Mouse (Mus musculus): ENCODE measurements at regions not wholly inside any gene's neighbourhood (a gene's known extent, or its start where the extent isn't known, plus 50 kb on each side); places are given as distances from the start of the nearest gene placed in this dataset.

DNA sequence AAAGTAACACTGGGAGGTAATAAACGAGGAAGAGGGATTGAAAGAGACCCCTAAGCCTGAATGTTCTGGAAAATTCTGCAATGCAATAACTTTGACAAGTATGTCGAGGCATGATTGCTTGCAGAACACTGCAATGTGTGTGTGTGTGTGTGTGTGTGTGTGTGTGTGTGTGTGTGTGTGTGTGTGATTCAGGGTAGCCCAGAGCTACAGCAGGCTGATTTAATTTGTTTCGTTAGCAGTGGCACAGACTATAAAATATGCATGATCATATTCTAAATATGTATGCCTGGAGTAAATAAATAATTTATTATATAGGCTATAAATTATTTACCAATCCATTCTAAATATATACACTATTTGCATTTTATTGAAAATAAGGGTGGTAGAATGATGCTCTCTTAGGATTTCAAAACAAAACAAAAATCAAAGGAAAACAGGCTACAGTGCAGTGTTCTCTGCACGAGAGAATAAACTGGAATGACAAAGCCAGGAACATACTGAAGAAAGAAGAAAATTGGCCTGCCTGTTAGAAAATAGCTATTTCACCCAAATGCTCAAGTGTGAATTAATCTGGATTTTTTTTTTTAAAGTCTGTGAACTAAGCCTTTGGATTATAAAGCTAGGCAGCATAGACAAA, 334.2 kb upstream of the 4930583I09Rik start:
- WGBS (ENCODE audit: insufficient replicate concordance) = 65% methylated on average over 4 of the region's 4 CpGs
- Histone ChIP-seq H3K36me3 (ENCODE audit: control insufficient read depth, insufficient read depth, low read length) (no peaks in the 10 kb centered on the region), H3K27ac (ENCODE audit: low read depth, low read length) (no peak overlapping the region), H3K27me3 (ENCODE audit: control insufficient read depth, insufficient read depth, low read length) (no peaks in the 10 kb centered on the region), H3K4me3 (ENCODE audit: low read depth, low read length) (no peak overlapping the region), H3K9me3 (replicated peaks; ENCODE audit: control insufficient read depth, low read length) (no peaks in the 10 kb centered on the region), H3K9ac (ENCODE audit: low read depth, low read length) (no peak overlapping the region), H3K4me2 (no peak overlapping the region), H3K4me1 (ENCODE audit: control insufficient read depth, insufficient read depth, low read length) (no peaks in the 10 kb centered on the region)
- ATAC-seq (replicated peaks; ENCODE audit: insufficient number of reproducible peaks, low FRiP score, low TSS enrichment) = no peak

DNA sequence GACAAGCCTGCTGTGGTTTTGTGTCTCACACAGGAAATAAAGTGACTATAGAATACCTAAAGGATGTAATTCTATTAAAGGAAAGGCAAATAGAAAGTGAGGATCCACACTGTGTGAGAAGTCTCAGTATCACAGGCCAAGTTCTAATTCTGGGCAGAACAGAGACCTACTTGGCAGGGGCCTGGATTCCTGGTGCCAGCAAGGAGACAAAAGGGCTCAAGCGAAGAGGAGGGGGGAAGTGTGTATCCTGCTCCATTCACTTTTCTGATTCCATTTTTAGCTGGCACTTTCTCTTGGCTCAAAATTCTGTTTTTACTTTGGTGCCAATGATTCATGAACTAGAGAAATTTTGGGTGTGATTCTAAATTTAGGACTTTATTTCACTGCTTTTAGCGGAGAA, 310.5 kb upstream of the 4930583I09Rik start:
- no peaks in the 10 kb centered on the region for H3K27me3 ChIP-seq (ENCODE audit: control insufficient read depth, insufficient read depth, low read length)
- ATAC-seq (replicated peaks; ENCODE audit: insufficient number of reproducible peaks, low FRiP score, low TSS enrichment) = no peak
- no peaks in the 10 kb centered on the region for H3K4me1 ChIP-seq (ENCODE audit: control insufficient read depth, insufficient read depth, low read length)
- no peak overlapping the region for H3K4me3 ChIP-seq (ENCODE audit: low read depth, low read length)
- H3K4me2 ChIP-seq = no peak overlapping the region
- 80% methylated on average over 2 of the region's 2 CpGs for WGBS (ENCODE audit: insufficient replicate concordance)
- H3K27ac ChIP-seq (ENCODE audit: low read depth, low read length) = no peak overlapping the region
- H3K9ac ChIP-seq (ENCODE audit: low read depth, low read length) = no peak overlapping the region
- H3K9me3 ChIP-seq (replicated peaks; ENCODE audit: control insufficient read depth, low read length) = no peaks in the 10 kb centered on the region
- no peaks in the 10 kb centered on the region for H3K36me3 ChIP-seq (ENCODE audit: control insufficient read depth, insufficient read depth, low read length)

DNA sequence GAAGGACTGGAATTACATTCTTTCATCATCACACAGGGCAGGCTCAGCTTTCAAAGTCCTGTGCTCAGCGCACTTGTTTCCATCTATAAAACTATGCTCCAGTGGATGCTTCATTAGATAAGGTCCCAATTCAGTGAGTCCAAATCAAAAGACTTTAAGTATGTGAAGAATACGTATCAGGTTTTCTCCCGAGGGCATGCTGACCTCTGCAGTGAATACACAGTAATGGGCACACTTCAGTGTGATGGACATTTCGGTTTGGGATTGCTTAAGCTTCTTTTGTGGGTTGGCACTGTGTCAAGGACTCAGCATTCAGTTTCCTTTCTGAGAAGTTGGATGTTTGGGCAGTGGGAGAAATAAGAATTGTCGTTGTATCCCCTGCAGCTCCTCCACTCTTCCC, 278.8 kb upstream of the 4930583I09Rik start:
- WGBS (ENCODE audit: insufficient replicate concordance) = 73% methylated on average over 5 of the region's 5 CpGs
- no peak for ATAC-seq (replicated peaks; ENCODE audit: insufficient number of reproducible peaks, low FRiP score, low TSS enrichment)
- no peak overlapping the region for H3K4me3 ChIP-seq (ENCODE audit: low read depth, low read length)

DNA sequence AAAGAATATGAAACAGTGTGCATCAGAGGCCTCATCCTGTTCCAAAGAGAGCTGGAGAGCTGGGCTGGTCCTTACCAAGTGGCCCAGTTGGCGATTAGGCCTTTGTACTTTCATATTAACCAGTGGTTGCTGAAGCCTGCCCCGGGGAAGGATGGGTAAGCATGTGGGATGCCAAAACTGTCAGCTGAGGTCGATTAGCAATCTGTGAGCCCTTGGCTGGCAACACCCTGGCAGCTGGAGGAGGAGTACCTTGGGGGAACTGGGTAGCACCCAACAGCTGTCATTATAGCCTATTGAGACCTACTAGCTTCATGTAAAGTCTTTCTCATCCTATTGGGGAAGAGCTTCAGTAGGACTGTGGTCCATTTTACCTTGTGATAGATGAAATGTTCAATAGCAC, 277.2 kb upstream of the 4930583I09Rik start:
- H3K36me3 ChIP-seq (ENCODE audit: control insufficient read depth, insufficient read depth, low read length) = no peaks in the 10 kb centered on the region
- no peaks in the 10 kb centered on the region for H3K4me1 ChIP-seq (ENCODE audit: control insufficient read depth, insufficient read depth, low read length)
- no peak for ATAC-seq (replicated peaks; ENCODE audit: insufficient number of reproducible peaks, low FRiP score, low TSS enrichment)
- WGBS (ENCODE audit: insufficient replicate concordance) = 61% methylated on average over 3 of the region's 3 CpGs
- H3K9ac ChIP-seq (ENCODE audit: low read depth, low read length) = no peak overlapping the region
- no peaks in the 10 kb centered on the region for H3K9me3 ChIP-seq (replicated peaks; ENCODE audit: control insufficient read depth, low read length)
- H3K27me3 ChIP-seq (ENCODE audit: control insufficient read depth, insufficient read depth, low read length) = no peaks in the 10 kb centered on the region
- H3K4me3 ChIP-seq (ENCODE audit: low read depth, low read length) = no peak overlapping the region
- no peak overlapping the region for H3K4me2 ChIP-seq
- H3K27ac ChIP-seq (ENCODE audit: low read depth, low read length) = no peak overlapping the region

More for the DNA sequence above, 278.8 kb upstream of the 4930583I09Rik start:
- Histone ChIP-seq H3K4me2 (no peak overlapping the region), H3K36me3 (ENCODE audit: control insufficient read depth, insufficient read depth, low read length) (no peaks in the 10 kb centered on the region), H3K9me3 (replicated peaks; ENCODE audit: control insufficient read depth, low read length) (no peaks in the 10 kb centered on the region), H3K27me3 (ENCODE audit: control insufficient read depth, insufficient read depth, low read length) (no peaks in the 10 kb centered on the region), H3K9ac (ENCODE audit: low read depth, low read length) (no peak overlapping the region), H3K4me1 (ENCODE audit: control insufficient read depth, insufficient read depth, low read length) (no peaks in the 10 kb centered on the region), H3K27ac (ENCODE audit: low read depth, low read length) (no peak overlapping the region)

DNA sequence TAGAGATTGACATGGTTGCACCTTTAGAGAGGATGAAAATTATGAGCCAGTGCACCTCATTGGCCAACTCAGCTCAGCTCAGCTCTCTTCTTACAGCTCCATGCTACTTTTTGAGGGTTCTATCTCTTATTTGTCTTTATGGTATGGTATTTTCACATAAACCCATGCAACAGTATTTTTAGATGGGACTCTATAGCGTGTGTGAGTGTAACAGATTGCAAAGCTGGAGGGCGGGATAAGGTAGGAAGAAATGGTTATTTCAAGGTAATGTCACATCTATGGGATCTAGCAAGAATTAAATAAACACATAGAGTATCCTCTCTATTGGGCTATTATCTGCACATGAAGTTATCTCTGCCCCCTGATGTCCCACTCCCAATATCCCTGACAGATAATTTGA, 269.8 kb upstream of the 4930583I09Rik start:
- 83% methylated on average over 2 of the region's 2 CpGs for WGBS (ENCODE audit: insufficient replicate concordance)
- Histone ChIP-seq H3K4me3 (ENCODE audit: low read depth, low read length) (no peak overlapping the region), H3K4me1 (ENCODE audit: control insufficient read depth, insufficient read depth, low read length) (no peaks in the 10 kb centered on the region), H3K27me3 (ENCODE audit: control insufficient read depth, insufficient read depth, low read length) (no peaks in the 10 kb centered on the region), H3K9me3 (replicated peaks; ENCODE audit: control insufficient read depth, low read length) (no peaks in the 10 kb centered on the region), H3K9ac (ENCODE audit: low read depth, low read length) (no peak overlapping the region), H3K27ac (ENCODE audit: low read depth, low read length) (no peak overlapping the region), H3K4me2 (no peak overlapping the region), H3K36me3 (ENCODE audit: control insufficient read depth, insufficient read depth, low read length) (no peaks in the 10 kb centered on the region)
- ATAC-seq (replicated peaks; ENCODE audit: insufficient number of reproducible peaks, low FRiP score, low TSS enrichment) = no peak

DNA sequence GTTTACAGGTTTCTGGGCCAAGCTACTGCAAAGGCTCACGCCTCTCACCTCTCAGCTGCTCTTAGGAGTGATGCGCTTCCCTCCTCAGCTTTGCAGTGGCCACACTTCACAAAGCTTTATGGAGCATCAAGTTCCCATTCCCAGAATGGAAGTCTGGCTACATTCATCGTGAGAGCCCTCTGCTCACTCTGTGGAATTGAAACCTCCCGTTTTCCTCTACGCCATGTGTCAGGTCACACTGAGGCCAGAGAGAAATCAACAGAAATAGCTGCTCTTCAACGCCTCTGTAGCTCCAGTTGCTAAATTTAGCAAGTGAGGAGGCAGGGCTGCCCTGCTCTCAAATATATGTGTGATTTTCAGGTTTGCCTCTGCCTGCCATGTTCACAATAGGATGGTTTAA, 265.3 kb upstream of the 4930583I09Rik start:
- Histone ChIP-seq H3K27ac (ENCODE audit: low read depth, low read length) (peak overlapping the region; percentile 89), H3K9me3 (replicated peaks; ENCODE audit: control insufficient read depth, low read length) (no peaks in the 10 kb centered on the region), H3K4me2 (peak overlapping the region; percentile 34), H3K4me1 (ENCODE audit: control insufficient read depth, insufficient read depth, low read length) (no peaks in the 10 kb centered on the region), H3K27me3 (ENCODE audit: control insufficient read depth, insufficient read depth, low read length) (no peaks in the 10 kb centered on the region), H3K9ac (ENCODE audit: low read depth, low read length) (peak overlapping the region; percentile 43; the same call in 1 of the 2 replicates), H3K4me3 (ENCODE audit: low read depth, low read length) (no peak overlapping the region), H3K36me3 (ENCODE audit: control insufficient read depth, insufficient read depth, low read length) (no peaks in the 10 kb centered on the region)
- peak; percentile 76 for ATAC-seq (replicated peaks; ENCODE audit: insufficient number of reproducible peaks, low FRiP score, low TSS enrichment)
- WGBS (ENCODE audit: insufficient replicate concordance) = 35% methylated on average over 6 of the region's 6 CpGs

DNA sequence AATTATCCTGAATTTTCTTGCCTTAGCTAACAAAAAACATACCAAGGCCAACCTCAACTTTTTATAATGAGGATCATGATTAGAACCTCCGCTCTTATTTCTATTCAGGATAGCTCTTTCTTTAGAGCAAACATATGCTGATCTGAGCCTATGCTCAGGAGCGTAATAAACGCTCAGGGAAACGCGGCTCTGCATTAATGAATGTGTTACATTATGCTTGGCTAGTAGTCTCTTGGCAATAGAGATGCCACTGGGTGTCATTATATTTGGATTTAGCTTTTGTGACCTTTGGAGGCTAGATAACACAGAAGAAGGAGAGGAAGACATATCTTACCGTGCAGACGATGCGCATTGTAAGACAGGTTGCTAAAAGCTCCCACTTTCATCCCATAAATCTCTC, 246.4 kb upstream of the 4930583I09Rik start:
- H3K9ac ChIP-seq (ENCODE audit: low read depth, low read length) = no peak overlapping the region
- no peaks in the 10 kb centered on the region for H3K36me3 ChIP-seq (ENCODE audit: control insufficient read depth, insufficient read depth, low read length)
- no peak for ATAC-seq (replicated peaks; ENCODE audit: insufficient number of reproducible peaks, low FRiP score, low TSS enrichment)
- H3K27ac ChIP-seq (ENCODE audit: low read depth, low read length) = no peak overlapping the region
- H3K4me3 ChIP-seq (ENCODE audit: low read depth, low read length) = no peak overlapping the region
- H3K9me3 ChIP-seq (replicated peaks; ENCODE audit: control insufficient read depth, low read length) = no peaks in the 10 kb centered on the region
- H3K27me3 ChIP-seq (ENCODE audit: control insufficient read depth, insufficient read depth, low read length) = no peaks in the 10 kb centered on the region
- H3K4me2 ChIP-seq = no peak overlapping the region
- WGBS (ENCODE audit: insufficient replicate concordance) = 82% methylated on average over 8 of the region's 8 CpGs
- no peaks in the 10 kb centered on the region for H3K4me1 ChIP-seq (ENCODE audit: control insufficient read depth, insufficient read depth, low read length)

DNA sequence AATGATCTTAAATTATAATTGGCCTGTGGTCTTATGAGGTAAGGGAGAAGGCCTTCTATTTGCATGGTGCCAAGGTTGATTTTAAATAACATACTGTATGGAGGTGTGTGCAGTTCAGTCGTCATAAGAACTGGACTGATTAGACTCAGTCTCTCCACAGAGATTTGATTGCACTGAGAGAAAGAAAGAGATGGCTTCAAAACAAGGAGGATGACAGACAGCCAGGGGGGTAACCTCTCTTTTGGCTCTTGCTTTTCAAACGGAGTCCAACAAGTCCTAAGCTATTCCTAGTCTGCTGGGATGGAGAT, 245.9 kb upstream of the 4930583I09Rik start:
- no peak for ATAC-seq (replicated peaks; ENCODE audit: insufficient number of reproducible peaks, low FRiP score, low TSS enrichment)
- Histone ChIP-seq H3K27ac (ENCODE audit: low read depth, low read length) (no peak overlapping the region), H3K9me3 (replicated peaks; ENCODE audit: control insufficient read depth, low read length) (no peaks in the 10 kb centered on the region), H3K27me3 (ENCODE audit: control insufficient read depth, insufficient read depth, low read length) (no peaks in the 10 kb centered on the region), H3K36me3 (ENCODE audit: control insufficient read depth, insufficient read depth, low read length) (no peaks in the 10 kb centered on the region), H3K9ac (ENCODE audit: low read depth, low read length) (no peak overlapping the region), H3K4me1 (ENCODE audit: control insufficient read depth, insufficient read depth, low read length) (no peaks in the 10 kb centered on the region), H3K4me2 (no peak overlapping the region), H3K4me3 (ENCODE audit: low read depth, low read length) (no peak overlapping the region)
- WGBS (ENCODE audit: insufficient replicate concordance) = 77% methylated on average over 2 of the region's 2 CpGs

DNA sequence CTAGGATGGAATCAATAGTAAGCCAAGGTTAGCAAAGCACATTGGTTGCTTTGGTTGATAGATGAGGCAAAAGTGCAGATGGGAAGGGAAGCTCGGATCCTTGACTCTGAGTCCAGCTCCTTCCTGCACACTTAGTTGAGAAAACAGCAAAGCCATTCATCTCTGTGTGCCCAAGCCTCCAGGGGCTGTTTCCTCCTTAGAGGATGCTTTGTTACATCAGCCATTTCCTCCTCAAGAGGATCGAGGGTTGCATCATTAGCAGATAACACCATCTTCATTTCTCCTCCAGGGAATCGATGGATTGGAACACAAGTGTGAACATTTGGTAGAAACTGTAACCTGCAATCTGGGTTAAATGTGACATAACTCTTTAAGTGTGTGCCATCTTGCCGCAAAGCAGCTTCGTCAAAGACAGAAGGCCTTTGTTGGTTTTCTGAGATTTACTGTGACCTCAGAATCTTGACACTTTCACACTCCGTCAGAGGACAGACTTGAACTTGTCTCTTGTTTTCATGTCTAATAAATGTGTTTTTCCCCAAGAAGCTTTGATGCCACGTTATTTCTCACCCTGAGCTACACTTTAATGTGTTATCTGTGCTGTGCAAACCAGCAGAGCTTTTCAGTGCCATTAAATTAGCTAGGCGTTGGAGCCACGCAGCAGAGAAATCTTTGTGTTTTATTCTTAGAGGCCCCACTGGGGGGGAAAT, 245.4 kb upstream of the 4930583I09Rik start:
- no peak overlapping the region for H3K4me3 ChIP-seq (ENCODE audit: low read depth, low read length)
- H3K36me3 ChIP-seq (ENCODE audit: control insufficient read depth, insufficient read depth, low read length) = no peaks in the 10 kb centered on the region
- H3K9me3 ChIP-seq (replicated peaks; ENCODE audit: control insufficient read depth, low read length) = no peaks in the 10 kb centered on the region
- H3K4me2 ChIP-seq = no peak overlapping the region
- WGBS (ENCODE audit: insufficient replicate concordance) = 64% methylated on average over 9 of the region's 9 CpGs
- ATAC-seq (replicated peaks; ENCODE audit: insufficient number of reproducible peaks, low FRiP score, low TSS enrichment) = no peak
- no peak overlapping the region for H3K27ac ChIP-seq (ENCODE audit: low read depth, low read length)
- no peak overlapping the region for H3K9ac ChIP-seq (ENCODE audit: low read depth, low read length)
- no peaks in the 10 kb centered on the region for H3K4me1 ChIP-seq (ENCODE audit: control insufficient read depth, insufficient read depth, low read length)
- no peaks in the 10 kb centered on the region for H3K27me3 ChIP-seq (ENCODE audit: control insufficient read depth, insufficient read depth, low read length)
